Mouse (Mus musculus) ES-E14 (cell line): Measurements from ENCODE around the gene Brd4.

Source experiments
- HCFC1 ChIP-seq: IDR thresholded peaks from 2 replicates; pipeline ENCODE4 v1.6.1; 2012; ENCODE audit warnings: low read length, inconsistent platforms, borderline replicate concordance; ENCODE audit not compliant: insufficient read depth
- ZC3H11A ChIP-seq: IDR thresholded peaks from 2 replicates; pipeline ENCODE4 v1.6.1; 2012; ENCODE audit warnings: low read depth, mild to moderate bottlenecking, inconsistent platforms, low read length, borderline replicate concordance

DNA sequence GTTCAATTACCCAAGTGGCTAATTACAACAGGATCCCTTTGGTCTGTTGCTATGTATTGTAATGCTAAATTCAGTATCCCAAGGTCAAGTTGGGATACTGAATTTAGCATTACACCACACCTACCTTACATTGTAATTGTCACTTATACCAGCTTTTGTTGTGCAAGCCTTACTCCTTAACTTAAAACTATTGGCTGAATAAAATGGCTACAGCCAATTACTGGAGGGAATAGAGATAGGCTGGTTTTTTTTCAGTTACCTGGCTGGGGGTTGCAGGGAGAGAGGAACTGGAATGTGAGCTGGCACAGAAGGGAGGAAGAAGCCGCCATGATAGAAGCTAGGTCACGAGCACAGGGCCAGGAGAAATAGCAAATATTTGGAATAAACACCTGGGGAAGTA is 11.4 kb upstream of the Brd4 start:
- TF ChIP-seq HCFC1: no peak
- no peak for TF ChIP-seq ZC3H11A
